In the genomic region with DNA sequence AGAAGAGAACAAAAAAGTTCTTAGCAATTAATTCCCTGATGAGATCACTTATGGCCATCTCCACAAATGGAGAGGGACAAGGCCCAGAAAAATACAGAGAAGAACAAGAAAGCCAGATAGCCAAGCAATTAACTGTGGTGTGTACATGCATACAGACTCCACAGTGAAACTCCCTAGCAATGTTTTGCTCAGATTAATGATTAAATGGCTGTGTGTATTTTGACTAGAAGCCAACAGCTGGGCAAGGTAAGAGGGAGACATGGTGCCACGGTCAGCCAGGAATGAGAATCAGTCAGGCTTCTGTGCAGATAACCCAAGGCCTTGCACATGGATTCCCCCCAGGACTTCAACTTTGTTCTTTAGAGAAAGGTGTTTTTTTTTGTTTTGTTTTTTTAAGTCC, we compare ENCODE assay signal across 14 mouse cellular contexts. TPM values are rescaled to one million over a fixed set of nuclear protein-coding genes. Genes with fewer than 3 reads are reported as not detected.
DNase-seq lines count a peak whose midpoint lies in the region; ATAC-seq and TF ChIP-seq lines count a peak whose summit lies in the region.
"Had no signal": no experiment of that assay in that cellular context is flagged by ENCODE, and none has a peak within 500 bp of the region (broad histone marks: within the 10 kb centered on the region; RNA-seq: fewer than 3 reads in every experiment).

No protein-coding gene starts in this region.

- H3K27me3 ChIP-seq in liver, adult 2 months (ENCODE audit: control insufficient read depth, insufficient read depth, low read length): no peaks in the 10 kb centered on the region
- H3K27me3 ChIP-seq in stomach, embryonic 16.5 days (ENCODE audit: control insufficient read depth, insufficient read depth, low read length): no peaks in the 10 kb centered on the region
- H3K27me3 ChIP-seq in limb, embryonic 10.5 days (ENCODE audit: low read depth, poor library complexity, severe bottlenecking): no peaks in the 10 kb centered on the region
- H3K27me3 ChIP-seq in thymus, adult 2 months (ENCODE audit: control insufficient read depth, insufficient read depth, low read length): no peaks in the 10 kb centered on the region
- H3K27me3 ChIP-seq: hindbrain, embryonic 12.5 days; limb, embryonic 15.5 days; neural tube, embryonic 15.5 days had no signal

- no peak overlapping the region for H3K9ac ChIP-seq in liver, adult 2 months (ENCODE audit: low read depth, low read length)
- no peak overlapping the region for H3K9ac ChIP-seq in stomach, embryonic 16.5 days (ENCODE audit: low read length)
- H3K9ac ChIP-seq: hindbrain, embryonic 12.5 days; limb, embryonic 15.5 days; neural tube, embryonic 15.5 days had no signal

- no peak for TF ChIP-seq POLR2A in liver, adult 2 months (IDR thresholded peaks at IDR 0.05; ENCODE audit: extremely low read depth, insufficient read depth, low read length)
- TF ChIP-seq POLR2A in thymus, adult 2 months (IDR thresholded peaks at IDR 0.05; ENCODE audit: control insufficient read depth, extremely low read depth, insufficient read depth, low read length, poor library complexity): no peak

- DNase-seq in liver, adult 2 months (ENCODE audit: extremely low read depth, low read depth, low spot score): peak; percentile 98
- DNase-seq in liver: no peak
- peak; percentile 62 to 93 for DNase-seq in kidney, adult 8-10 months
- peak; percentile 78 for DNase-seq in large intestine, adult 2 months (ENCODE audit: low read depth, low spot score)
- no peak for DNase-seq in limb, embryonic 10.5 days (ENCODE audit: low spot score)
- DNase-seq in frontal cortex, postnatal 36 days (ENCODE audit: low spot score in 2 of 2): no peak
- DNase-seq in thymus, adult 2 months: no peak
- DNase-seq: cerebellum, adult 9-10 months; right cerebral cortex, postnatal 14 days had no signal

- peak overlapping the region; percentile 94 for H3K27ac ChIP-seq in liver, adult 2 months (replicated peaks; ENCODE audit: insufficient read depth, low read depth, low read length)
- no peak overlapping the region for H3K27ac ChIP-seq in stomach, embryonic 16.5 days (ENCODE audit: low read length)
- H3K27ac ChIP-seq in limb, embryonic 10.5 days: no peak overlapping the region
- H3K27ac ChIP-seq in thymus, adult 2 months (ENCODE audit: control insufficient read depth, insufficient read depth, low read length): no peak overlapping the region
- H3K27ac ChIP-seq: hindbrain, embryonic 12.5 days; limb, embryonic 15.5 days; midbrain, embryonic 10.5 days; neural tube, embryonic 15.5 days had no signal

- no peaks in the 10 kb centered on the region for H3K79me2 ChIP-seq in liver, adult 2 months (ENCODE audit: control insufficient read depth, insufficient read depth, low read length)

- no peak for TF ChIP-seq CTCF in liver, adult 2 months (IDR thresholded peaks at IDR 0.05; ENCODE audit: low read depth, low read length)
- no peak for TF ChIP-seq CTCF in thymus, adult 2 months (IDR thresholded peaks at IDR 0.05; ENCODE audit: borderline replicate concordance, control insufficient read depth, extremely low read depth, insufficient read depth, low read length, poor library complexity)

- 0 out of 2 replicates have a peak, but pooled peaks cover 2% of the 10 kb centered on the region for H3K9me3 ChIP-seq in stomach, embryonic 16.5 days (replicated peaks; ENCODE audit: control insufficient read depth, low read length)
- no peaks in the 10 kb centered on the region for H3K9me3 ChIP-seq in limb, embryonic 10.5 days (replicated peaks)
- H3K9me3 ChIP-seq: hindbrain, embryonic 12.5 days; limb, embryonic 15.5 days; midbrain, embryonic 10.5 days; neural tube, embryonic 15.5 days had no signal

- H3K36me3 ChIP-seq in liver, adult 2 months (ENCODE audit: control insufficient read depth, insufficient read depth, low read length): no peaks in the 10 kb centered on the region
- no peaks in the 10 kb centered on the region for H3K36me3 ChIP-seq in stomach, embryonic 16.5 days (ENCODE audit: control insufficient read depth, insufficient read depth, low read length)
- no peaks in the 10 kb centered on the region for H3K36me3 ChIP-seq in limb, embryonic 10.5 days
- no peaks in the 10 kb centered on the region for H3K36me3 ChIP-seq in thymus, adult 2 months (ENCODE audit: control insufficient read depth, insufficient read depth, low read length)
- H3K36me3 ChIP-seq: hindbrain, embryonic 12.5 days; limb, embryonic 15.5 days; midbrain, embryonic 10.5 days; neural tube, embryonic 15.5 days had no signal

- peak; percentile 75; the same call in 1 of the 2 replicates for ATAC-seq in stomach, embryonic 16.5 days (ENCODE audit: insufficient read depth, low FRiP score)

- peaks cover 20% of the 10 kb centered on the region for H3K4me1 ChIP-seq in liver, adult 2 months (ENCODE audit: control insufficient read depth, insufficient read depth, low read length)
- peaks cover 8% of the 10 kb centered on the region; the same call in 1 of the 2 replicates for H3K4me1 ChIP-seq in stomach, embryonic 16.5 days (ENCODE audit: control insufficient read depth, insufficient read depth, low read length)
- 0 out of 2 replicates have a peak, but pooled peaks cover 2% of the 10 kb centered on the region for H3K4me1 ChIP-seq in limb, embryonic 10.5 days
- H3K4me1 ChIP-seq in thymus, adult 2 months (replicated peaks; ENCODE audit: control insufficient read depth, insufficient read depth, low read length): peaks cover 31% of the 10 kb centered on the region
- H3K4me1 ChIP-seq: hindbrain, embryonic 12.5 days; limb, embryonic 15.5 days; neural tube, embryonic 15.5 days had no signal

- WGBS in liver, adult 2 months: 38% methylated on average over 1 of the region's 1 CpGs
- 15% methylated on average over 1 of the region's 1 CpGs for WGBS in large intestine, adult 2 months
- 36% methylated on average over 1 of the region's 1 CpGs for WGBS in stomach, embryonic 16.5 days
- 83% methylated on average over 1 of the region's 1 CpGs for WGBS in limb, embryonic 10.5 days
- WGBS in thymus, adult 2 months: 92% methylated on average over 1 of the region's 1 CpGs

- no peak overlapping the region for H3K4me3 ChIP-seq in liver, adult 2 months (ENCODE audit: insufficient read depth, low read depth, low read length)
- H3K4me3 ChIP-seq in stomach, embryonic 16.5 days (replicated peaks; ENCODE audit: low read length): no peak overlapping the region
- H3K4me3 ChIP-seq in limb, embryonic 10.5 days: no peak overlapping the region
- no peak overlapping the region for H3K4me3 ChIP-seq in thymus, adult 2 months (ENCODE audit: control insufficient read depth, insufficient read depth, low read length)
- H3K4me3 ChIP-seq: hindbrain, embryonic 12.5 days; limb, embryonic 15.5 days; midbrain, embryonic 10.5 days; neural tube, embryonic 15.5 days had no signal

- no peak overlapping the region for H3K4me2 ChIP-seq in stomach, embryonic 16.5 days (ENCODE audit: low read depth, low read length)
- H3K4me2 ChIP-seq: hindbrain, embryonic 12.5 days; limb, embryonic 15.5 days; neural tube, embryonic 15.5 days had no signal

RNA-seq across cellular contexts. Expression of gene Ppp2r5a, which starts 41.4 kb away (rescaled TPM):
- total RNA-seq in liver, adult 2 months (2014; rRNA removed): 149 and 170 TPM in 2 replicates
- 75.3 and 80.3 TPM in 2 replicates for polyA plus RNA-seq in liver, adult 2 months (2012; rRNA removed)
- 44.2 and 48.3 TPM in 2 replicates for polyA plus RNA-seq in large intestine, adult 2 months (2012; rRNA removed)
- 13.9 and 14.7 TPM in 2 replicates for polyA plus RNA-seq in stomach, embryonic 16.5 days (2015; fragmentation: Nextera tagmentation; extraction: Ambion mirVana)
- polyA plus RNA-seq in limb, embryonic 10.5 days (2016; fragmentation: Nextera tagmentation; extraction: Ambion mirVana): 11.3 and 14.4 TPM in 2 replicates
- 145 and 167 TPM in 2 replicates for polyA plus RNA-seq in thymus, adult 2 months (2012; rRNA removed)

Comparison
In these comparisons a context has a peak if more than half of its experiments do, and no peak if none do; other contexts are left out.
1. DNase-seq: peak in liver, adult 2 months (single experiment), kidney, adult 8-10 months (2 of 2) and large intestine, adult 2 months (single experiment); none in liver (single experiment), limb, embryonic 10.5 days (single experiment), frontal cortex, postnatal 36 days (0 of 2) and thymus, adult 2 months (single experiment).